Mouse (Mus musculus) layer of hippocampus, adult 9-11 months (tissue): Measurements from ENCODE around the gene Gckr.
"Not testable (repeated sequence)": the region's sequence is repeated elsewhere in the genome, so short reads cannot be mapped to it uniquely, and the experiment has no call there.

ENCODE experiments used
- DNase-seq: peaks from one replicate; pipeline ENCODE4 v3.0.0; 2022

Gckr gene

DNA sequence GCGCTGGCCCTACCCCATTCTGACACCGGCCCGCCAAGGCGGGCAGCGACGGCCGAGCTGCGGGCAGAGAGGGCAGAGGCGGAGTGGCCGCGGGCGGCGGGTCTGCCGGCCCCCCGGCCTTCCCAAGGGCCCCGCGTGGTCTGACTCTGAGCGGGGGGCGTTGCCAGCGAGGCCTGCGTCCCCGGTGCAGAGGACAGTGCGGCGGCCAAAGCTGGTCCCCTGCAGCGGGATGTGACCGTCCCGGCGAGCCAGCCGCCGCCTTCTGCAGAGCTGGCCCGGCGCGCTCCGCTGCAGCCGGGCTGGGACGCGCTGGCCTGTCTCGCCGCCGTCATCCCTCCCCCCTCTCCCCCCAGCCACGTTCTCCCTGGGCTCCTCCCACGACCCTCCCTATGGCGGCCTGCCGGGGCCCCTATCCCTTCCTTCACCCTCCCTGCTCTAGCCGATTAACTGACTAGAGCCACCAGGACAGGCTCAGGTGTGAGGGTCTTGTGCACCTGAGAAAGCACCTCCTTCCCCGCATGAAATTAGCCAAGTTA lies 1.6 kb upstream of the Gckr start, which contains the start of gene Fndc4:
TSS of gene Fndc4 (minus strand) at position 475 of the 536 bp plus-strand sequence.
- peak; percentile 47 for DNase-seq

DNA sequence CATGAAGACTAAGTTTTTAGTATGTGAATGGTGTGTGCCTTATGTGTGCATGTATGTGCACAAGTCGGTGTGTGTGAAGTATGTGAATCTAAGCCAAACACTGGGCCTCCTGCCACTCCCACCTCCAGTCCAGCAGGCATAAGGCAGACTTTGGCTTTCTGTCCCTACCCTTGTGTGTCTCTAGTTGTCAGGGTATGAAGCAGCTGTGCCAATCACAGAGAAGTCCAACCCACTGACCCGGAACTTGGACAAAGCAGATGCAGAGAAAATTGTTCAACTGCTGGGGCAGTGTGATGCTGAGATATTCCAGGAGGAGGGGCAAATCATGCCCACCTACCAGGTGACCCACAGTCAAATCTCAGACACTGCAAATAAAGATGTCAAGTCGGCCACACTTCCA lies 738 bp downstream of the Gckr start:
- no peak for DNase-seq

DNA sequence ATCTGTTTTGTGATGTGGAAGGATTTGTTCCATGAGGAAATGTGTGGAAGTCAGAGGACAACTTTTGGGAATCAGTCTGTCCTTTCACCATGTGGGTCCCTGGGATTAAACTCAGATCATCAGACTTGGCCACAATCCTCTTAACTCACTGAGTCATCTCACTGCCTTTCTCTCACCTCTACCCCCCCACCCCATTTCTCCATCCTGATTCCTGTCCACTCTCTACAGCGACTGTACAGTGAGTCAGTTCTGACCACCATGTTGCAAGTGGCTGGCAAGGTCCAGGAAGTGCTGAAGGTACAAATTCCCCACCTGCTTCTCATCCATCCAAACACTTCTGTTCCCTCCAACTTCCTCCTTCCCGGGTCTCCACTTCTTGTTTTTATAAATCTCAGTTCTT lies 1.2 kb downstream of the Gckr start:
- no peak for DNase-seq

DNA sequence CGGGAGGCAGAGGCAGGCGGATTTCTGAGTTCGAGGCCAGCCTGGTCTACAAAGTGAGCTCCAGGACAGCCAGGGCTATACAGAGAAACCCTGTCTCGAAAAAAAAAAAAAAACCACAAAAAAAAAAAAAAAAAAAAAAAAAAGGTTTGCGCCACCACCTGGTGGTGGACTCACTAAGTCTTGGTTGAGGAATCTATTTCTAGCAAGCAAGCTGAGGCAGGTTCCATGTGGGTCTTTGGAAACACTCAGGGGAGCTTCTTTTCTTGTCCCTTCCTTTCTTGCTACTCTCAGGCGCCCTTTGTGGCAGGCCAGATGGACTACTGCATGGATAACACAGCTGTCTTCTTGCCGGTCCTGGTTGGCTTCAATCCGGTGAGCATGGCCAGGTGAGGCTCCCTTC lies 4.6 kb downstream of the Gckr start:
- no peak for DNase-seq

DNA sequence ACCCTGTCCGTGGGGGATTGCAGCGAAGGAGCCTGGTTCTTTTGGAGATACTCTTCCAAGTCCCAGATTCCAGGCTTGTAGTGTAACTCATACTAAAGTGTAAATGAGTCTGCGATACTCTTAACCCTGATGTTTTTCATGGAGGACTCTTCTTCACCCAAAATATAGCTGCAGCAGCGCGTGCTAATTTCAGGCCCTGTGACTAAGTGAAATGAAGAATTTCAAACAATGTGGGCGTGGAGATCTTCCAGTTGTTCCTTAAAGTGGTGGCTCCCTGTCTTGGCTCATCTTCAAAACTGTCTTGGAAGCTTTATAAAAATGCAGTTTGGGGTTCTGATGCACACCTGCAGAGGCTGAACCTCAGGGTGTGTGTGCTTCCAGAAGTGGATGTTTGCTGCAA lies 5.8 kb downstream of the Gckr start:
- no peak for DNase-seq

DNA sequence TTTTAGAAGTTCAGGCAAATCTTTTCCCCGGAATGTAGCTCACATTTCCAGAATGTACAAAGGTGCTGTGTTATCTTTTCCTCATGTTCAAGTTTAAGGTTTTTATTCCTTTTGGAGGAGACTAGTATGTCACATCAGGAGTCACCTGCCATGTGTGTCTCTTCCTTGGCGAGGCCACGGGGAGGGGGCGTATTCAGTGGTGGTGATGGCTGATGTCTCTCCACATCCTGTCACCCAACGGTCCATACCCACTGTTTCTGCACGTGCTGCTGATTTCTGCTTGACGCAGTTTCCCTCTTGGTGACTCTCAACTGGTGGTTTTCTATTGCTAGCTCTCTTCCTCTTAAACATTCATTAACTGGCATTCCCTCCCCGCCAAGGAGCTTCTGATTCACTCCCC lies 15.6 kb downstream of the Gckr start:
- DNase-seq = no peak

DNA sequence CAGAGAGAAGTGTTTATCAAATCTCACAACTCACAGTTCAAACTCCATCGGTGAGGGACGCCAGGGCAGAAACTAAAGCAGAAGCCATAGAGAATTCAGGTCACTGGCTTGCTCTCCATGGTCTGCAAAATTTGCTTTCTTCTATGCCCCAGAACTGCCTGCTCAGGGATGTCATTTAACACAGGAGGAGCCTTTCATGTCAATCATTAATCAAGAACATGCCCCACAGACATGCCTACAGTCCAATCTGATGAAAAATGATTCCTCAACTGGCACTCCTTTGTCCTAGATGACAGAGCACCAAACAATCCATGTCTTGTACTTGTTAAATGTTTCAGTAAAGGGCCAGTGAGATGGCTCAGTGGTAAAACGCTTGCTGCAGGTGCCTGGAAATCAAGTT lies 25.5 kb downstream of the Gckr start:
- no peak for DNase-seq

DNA sequence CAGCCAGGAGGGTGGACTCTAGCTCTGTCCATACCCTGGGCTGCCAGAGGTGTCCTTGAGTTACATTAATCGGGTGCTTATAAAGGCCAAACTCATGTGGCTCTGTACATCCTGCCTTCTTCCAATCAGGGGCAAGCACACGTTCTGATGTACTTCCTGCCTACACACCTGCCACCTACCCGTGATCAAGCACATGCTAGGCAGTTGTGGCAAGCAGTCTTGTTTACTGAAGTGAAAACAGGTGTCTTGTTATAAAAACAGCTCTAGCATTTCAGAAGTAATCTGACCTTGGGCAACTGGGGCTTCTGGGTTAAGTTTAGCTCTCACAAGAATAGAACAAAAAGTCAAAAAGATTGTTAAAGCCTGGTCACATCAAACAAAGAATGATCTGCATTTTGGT lies 26.8 kb downstream of the Gckr start:
- no peak for DNase-seq

DNA sequence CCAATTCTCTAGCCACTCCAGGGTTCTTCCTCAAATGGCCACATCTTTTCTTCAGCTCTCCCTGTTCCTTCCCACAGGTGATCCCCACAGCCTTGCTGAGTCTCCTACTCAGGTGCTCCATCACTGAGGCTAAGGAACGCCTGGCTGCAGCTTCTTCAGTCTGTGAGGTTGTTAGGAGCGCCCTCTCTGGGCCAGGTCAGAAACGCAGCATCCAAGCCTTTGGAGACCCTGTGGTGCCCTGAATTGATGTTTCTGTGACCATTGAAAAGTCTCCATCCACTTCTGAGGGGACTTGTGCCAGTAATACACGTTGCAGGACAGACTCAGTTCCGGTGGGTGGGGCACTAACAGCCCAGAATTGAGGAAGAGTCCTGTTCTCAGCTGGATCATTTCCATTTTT lies 29.6 kb downstream of the Gckr start:
- DNase-seq = no peak

DNA sequence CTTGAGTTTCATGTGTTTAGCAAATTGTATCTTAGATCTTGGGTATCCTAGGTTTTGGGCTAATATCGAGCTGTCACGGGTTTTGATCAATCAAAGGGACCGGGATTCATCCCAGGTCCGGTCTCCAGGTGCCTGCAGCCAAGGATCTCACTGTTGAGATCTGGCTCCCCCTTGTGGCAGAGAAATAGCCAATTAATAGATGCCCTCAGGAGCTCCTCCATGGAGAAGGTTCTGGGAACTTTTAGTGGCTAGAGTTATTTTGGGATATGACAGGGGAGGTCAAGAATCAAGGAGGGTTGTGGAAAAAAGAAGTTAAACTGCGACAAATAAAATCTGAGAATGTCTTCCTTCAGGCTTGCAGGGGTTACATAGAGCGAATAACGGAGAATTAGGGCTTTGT lies 31.0 kb downstream of the Gckr start:
- peak; percentile 46 for DNase-seq

DNA sequence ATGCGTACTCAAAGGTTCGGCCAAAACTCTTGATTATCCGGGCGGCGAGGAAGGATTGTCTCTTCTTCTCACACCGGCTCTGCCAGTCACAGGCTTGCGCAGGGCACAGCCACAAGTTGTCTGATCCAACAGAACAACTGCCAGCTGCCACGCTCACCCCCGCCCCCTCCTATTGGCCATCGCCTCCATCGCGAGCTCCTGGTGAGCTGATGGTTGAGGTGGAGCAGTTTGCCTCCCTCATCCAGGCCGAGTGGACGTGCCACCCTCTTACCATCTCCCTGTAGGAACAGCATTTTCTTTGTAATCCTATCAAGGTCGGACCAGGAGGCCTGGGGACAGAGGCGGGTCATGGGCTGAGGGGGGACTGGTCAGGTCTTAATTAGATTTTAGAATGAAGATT lies 60.3 kb downstream of the Gckr start:
- not testable (repeated sequence) for DNase-seq

DNA sequence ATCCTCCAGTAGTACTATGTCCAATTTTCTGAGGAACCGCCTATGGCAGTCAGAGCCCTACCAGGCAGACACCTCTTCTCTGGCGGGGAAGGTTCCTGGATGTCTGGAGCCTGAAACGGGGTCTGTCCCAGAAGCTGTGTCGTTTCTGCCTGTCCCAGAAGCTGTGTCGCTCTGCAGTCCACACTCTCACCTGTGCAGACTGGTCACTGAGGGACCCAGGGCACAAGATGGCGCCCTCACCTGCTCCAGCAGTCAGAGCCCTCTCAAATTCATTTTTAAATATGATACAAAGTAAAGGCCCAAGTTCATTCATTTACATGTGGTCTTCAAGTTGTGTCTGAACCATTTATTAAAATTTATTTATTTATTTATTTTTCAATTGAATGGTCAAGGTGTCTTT lies 63.7 kb downstream of the Gckr start:
- no peak for DNase-seq
